Mouse (Mus musculus): ENCODE measurements around the gene Erc1.

Erc1 gene

GRCm38 (mm10) chr6:119587897-119588296 lies 260.1 kb downstream of the Erc1 start:
- Histone ChIP-seq H3K36me3 (ENCODE audit: insufficient read depth, low read length) (peaks cover 3% of the 10 kb centered on the region; the same call in 1 of the 2 replicates), H3K4me3 (replicated peaks; ENCODE audit: low read length) (no peak overlapping the region), H3K27me3 (ENCODE audit: insufficient read depth, low read length) (no peaks in the 10 kb centered on the region), H3K9me3 (ENCODE audit: low read length) (no peaks in the 10 kb centered on the region), H3K4me1 (replicated peaks; ENCODE audit: low read depth, low read length) (no peaks in the 10 kb centered on the region)
- no peak for TF ChIP-seq NANOG (IDR thresholded peaks at IDR 0.05; ENCODE audit: borderline replicate concordance, low read length)
- TF ChIP-seq POU5F1 (IDR thresholded peaks at IDR 0.05; ENCODE audit: borderline replicate concordance, low read length), result no peak
- TF ChIP-seq CTCF (conservative IDR thresholded peaks at IDR 0.05; ENCODE audit: low read length), result no peak

- TF ChIP-seq NANOG (IDR thresholded peaks at IDR 0.05; ENCODE audit: borderline replicate concordance, low read length) (no peak), CTCF (conservative IDR thresholded peaks at IDR 0.05; ENCODE audit: low read length) (no peak), POU5F1 (IDR thresholded peaks at IDR 0.05; ENCODE audit: borderline replicate concordance, low read length) (no peak)
- Histone ChIP-seq H3K4me1 (replicated peaks; ENCODE audit: low read depth, low read length) (no peaks in the 10 kb centered on the region), H3K27me3 (ENCODE audit: insufficient read depth, low read length) (no peaks in the 10 kb centered on the region), H3K4me3 (replicated peaks; ENCODE audit: low read length) (no peak overlapping the region), H3K9me3 (ENCODE audit: low read length) (no peaks in the 10 kb centered on the region), H3K36me3 (ENCODE audit: insufficient read depth, low read length) (peaks cover 3% of the 10 kb centered on the region; the same call in 1 of the 2 replicates)
These were observed 260.5 kb downstream of the Erc1 start for GRCm38 (mm10) chr6:119587454-119587853.

GRCm38 (mm10) chr6:119585652-119586375 lies 262.2 kb downstream of the Erc1 start:
- no peaks in the 10 kb centered on the region for H3K27me3 ChIP-seq (ENCODE audit: insufficient read depth, low read length)
- H3K9me3 ChIP-seq (ENCODE audit: low read length), result no peaks in the 10 kb centered on the region
- H3K4me1 ChIP-seq (replicated peaks; ENCODE audit: low read depth, low read length), result no peaks in the 10 kb centered on the region
- no peaks in the 10 kb centered on the region for H3K36me3 ChIP-seq (ENCODE audit: insufficient read depth, low read length)
- H3K4me3 ChIP-seq (replicated peaks; ENCODE audit: low read length), result no peak overlapping the region
- TF ChIP-seq CTCF (conservative IDR thresholded peaks at IDR 0.05; ENCODE audit: low read length) (no peak), NANOG (IDR thresholded peaks at IDR 0.05; ENCODE audit: borderline replicate concordance, low read length) (no peak), POU5F1 (IDR thresholded peaks at IDR 0.05; ENCODE audit: borderline replicate concordance, low read length) (no peak)

GRCm38 (mm10) chr6:119584061-119584460 lies 263.9 kb downstream of the Erc1 start:
- no peaks in the 10 kb centered on the region for H3K27me3 ChIP-seq (ENCODE audit: insufficient read depth, low read length)
- TF ChIP-seq POU5F1 (IDR thresholded peaks at IDR 0.05; ENCODE audit: borderline replicate concordance, low read length), result no peak
- no peak for TF ChIP-seq NANOG (IDR thresholded peaks at IDR 0.05; ENCODE audit: borderline replicate concordance, low read length)
- no peak for TF ChIP-seq CTCF (conservative IDR thresholded peaks at IDR 0.05; ENCODE audit: low read length)
- H3K4me1 ChIP-seq (replicated peaks; ENCODE audit: low read depth, low read length), result 0 out of 2 replicates have a peak, but pooled peaks cover 2% of the 10 kb centered on the region
- H3K36me3 ChIP-seq (ENCODE audit: insufficient read depth, low read length), result no peaks in the 10 kb centered on the region
- no peak overlapping the region for H3K4me3 ChIP-seq (replicated peaks; ENCODE audit: low read length)
- H3K9me3 ChIP-seq (ENCODE audit: low read length), result no peaks in the 10 kb centered on the region

GRCm38 (mm10) chr6:119583165-119583564 lies 264.8 kb downstream of the Erc1 start:
- TF ChIP-seq CTCF (conservative IDR thresholded peaks at IDR 0.05; ENCODE audit: low read length) (no peak), POU5F1 (IDR thresholded peaks at IDR 0.05; ENCODE audit: borderline replicate concordance, low read length) (no peak), NANOG (IDR thresholded peaks at IDR 0.05; ENCODE audit: borderline replicate concordance, low read length) (no peak)
- 0 out of 2 replicates have a peak, but pooled peaks cover 2% of the 10 kb centered on the region for H3K4me1 ChIP-seq (replicated peaks; ENCODE audit: low read depth, low read length)
- H3K36me3 ChIP-seq (ENCODE audit: insufficient read depth, low read length), result no peaks in the 10 kb centered on the region
- H3K27me3 ChIP-seq (ENCODE audit: insufficient read depth, low read length), result no peaks in the 10 kb centered on the region
- H3K4me3 ChIP-seq (replicated peaks; ENCODE audit: low read length), result no peak overlapping the region
- no peaks in the 10 kb centered on the region for H3K9me3 ChIP-seq (ENCODE audit: low read length)

GRCm38 (mm10) chr6:119576706-119577105 lies 271.3 kb downstream of the Erc1 start:
- TF ChIP-seq CTCF (conservative IDR thresholded peaks at IDR 0.05; ENCODE audit: low read length), result no peak
- TF ChIP-seq NANOG (IDR thresholded peaks at IDR 0.05; ENCODE audit: borderline replicate concordance, low read length), result no peak
- TF ChIP-seq POU5F1 (IDR thresholded peaks at IDR 0.05; ENCODE audit: borderline replicate concordance, low read length), result no peak

GRCm38 (mm10) chr6:119575331-119575730 lies 272.6 kb downstream of the Erc1 start:
- Histone ChIP-seq H3K4me1 (replicated peaks; ENCODE audit: low read depth, low read length) (0 out of 2 replicates have a peak, but pooled peaks cover 2% of the 10 kb centered on the region), H3K36me3 (ENCODE audit: insufficient read depth, low read length) (peaks cover 40% of the 10 kb centered on the region), H3K9me3 (ENCODE audit: low read length) (no peaks in the 10 kb centered on the region), H3K4me3 (replicated peaks; ENCODE audit: low read length) (no peak overlapping the region), H3K27me3 (ENCODE audit: insufficient read depth, low read length) (no peaks in the 10 kb centered on the region)
- TF ChIP-seq CTCF (conservative IDR thresholded peaks at IDR 0.05; ENCODE audit: low read length) (no peak), POU5F1 (IDR thresholded peaks at IDR 0.05; ENCODE audit: borderline replicate concordance, low read length) (no peak), NANOG (IDR thresholded peaks at IDR 0.05; ENCODE audit: borderline replicate concordance, low read length) (no peak)

More at GRCm38 (mm10) chr6:119576706-119577105, 271.3 kb downstream of the Erc1 start:
- Histone ChIP-seq H3K27me3 (ENCODE audit: insufficient read depth, low read length) (no peaks in the 10 kb centered on the region), H3K4me3 (replicated peaks; ENCODE audit: low read length) (no peak overlapping the region), H3K36me3 (ENCODE audit: insufficient read depth, low read length) (peaks cover 40% of the 10 kb centered on the region), H3K9me3 (ENCODE audit: low read length) (no peaks in the 10 kb centered on the region), H3K4me1 (replicated peaks; ENCODE audit: low read depth, low read length) (0 out of 2 replicates have a peak, but pooled peaks cover 2% of the 10 kb centered on the region)

- Histone ChIP-seq H3K36me3 (ENCODE audit: insufficient read depth, low read length) (peaks cover 40% of the 10 kb centered on the region), H3K9me3 (ENCODE audit: low read length) (no peaks in the 10 kb centered on the region), H3K27me3 (ENCODE audit: insufficient read depth, low read length) (no peaks in the 10 kb centered on the region), H3K4me3 (replicated peaks; ENCODE audit: low read length) (no peak overlapping the region), H3K4me1 (replicated peaks; ENCODE audit: low read depth, low read length) (no peaks in the 10 kb centered on the region)
- TF ChIP-seq CTCF (conservative IDR thresholded peaks at IDR 0.05; ENCODE audit: low read length) (no peak), NANOG (IDR thresholded peaks at IDR 0.05; ENCODE audit: borderline replicate concordance, low read length) (no peak), POU5F1 (IDR thresholded peaks at IDR 0.05; ENCODE audit: borderline replicate concordance, low read length) (no peak)
These were observed 275.7 kb downstream of the Erc1 start for GRCm38 (mm10) chr6:119572296-119572695.
